Mouse (Mus musculus): ENCODE data around the gene Exosc1.
"Not testable (repeated sequence)": the region's sequence is repeated elsewhere in the genome, so short reads cannot be mapped to it uniquely, and the experiment has no call there.

Gene Exosc1

GRCm38 (mm10) chr19:41933179-41934086 lies at the start of gene Exosc1, which contains the start of gene Zdhhc16:
Gene Exosc1 (minus strand): TSS chr19:41933423.
Gene Zdhhc16 (plus strand): TSS chr19:41933480.
- DNase-seq (ENCODE audit: low spot score): peak; percentile 99

DNA sequence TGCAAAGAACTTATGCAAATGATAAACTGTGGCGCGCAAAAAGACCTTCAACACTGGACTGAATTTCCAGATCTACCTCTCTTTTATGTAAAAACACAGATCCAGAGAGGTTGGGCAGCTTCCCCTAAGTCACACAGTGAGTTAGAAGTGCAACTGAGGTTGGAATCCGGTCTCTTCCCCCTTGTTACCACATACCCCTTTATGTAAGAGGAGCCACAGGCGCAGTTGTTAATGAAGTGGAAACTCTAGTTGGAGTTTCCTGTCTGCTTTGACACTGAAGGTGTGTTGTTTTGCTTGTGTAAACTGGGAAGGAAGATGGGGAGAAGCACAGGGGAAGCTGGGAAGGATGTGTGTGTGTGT lies 49.5 kb upstream of the Exosc1 start:
- DNase-seq (ENCODE audit: low spot score): peak; percentile 48

- peak; percentile 54 for DNase-seq (ENCODE audit: low spot score)
Observed at GRCm38 (mm10) chr19:41981931-41982790, 48.9 kb upstream of the Exosc1 start.

- no peak for DNase-seq (ENCODE audit: low spot score)
Observed at GRCm38 (mm10) chr19:41981595-41981927, 48.3 kb upstream of the Exosc1 start, which contains the start of gene Ubtd1. Gene Ubtd1 (plus strand): TSS chr19:41981763.

DNA sequence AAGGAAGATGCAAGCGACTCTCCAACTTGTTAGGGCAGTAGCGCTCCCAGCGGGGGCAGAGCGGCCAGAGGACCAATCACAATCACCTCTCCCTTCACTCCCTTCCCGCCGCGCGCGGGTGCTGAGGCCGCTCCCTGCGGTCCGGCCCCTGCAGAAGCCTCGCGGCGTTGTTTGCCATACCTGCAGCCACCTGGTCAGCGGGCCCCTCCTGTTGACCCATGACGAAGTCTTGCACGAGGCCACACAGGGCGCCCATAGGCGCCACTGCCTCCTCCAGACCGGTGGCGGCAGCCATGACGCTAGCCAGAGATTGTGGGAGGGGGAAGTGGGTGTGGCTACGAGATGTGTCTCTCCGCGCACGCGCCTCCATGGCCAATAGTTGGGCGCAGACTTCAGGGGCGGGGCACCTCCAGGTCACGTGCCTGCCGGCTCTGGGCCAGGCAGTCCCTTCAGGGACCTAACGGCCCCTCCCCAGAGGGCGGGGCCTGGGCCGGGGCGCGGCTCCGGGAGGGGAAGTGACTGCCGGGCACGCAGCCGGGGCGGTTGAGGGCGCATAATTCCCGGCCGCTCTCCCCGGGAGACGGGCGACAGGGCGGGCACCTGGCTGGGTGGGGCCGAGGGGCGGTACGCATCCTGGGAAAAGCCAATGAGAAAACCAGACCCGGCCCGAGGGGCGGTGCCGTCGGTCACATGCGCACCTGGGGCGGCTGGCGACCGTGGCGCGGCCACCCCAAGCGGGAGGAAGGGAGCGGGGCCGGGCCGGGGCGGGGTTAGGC lies 47.8 kb upstream of the Exosc1 start, which contains the start of gene Mms19:
TSS of gene Mms19 (minus strand) at position 339 of the 776 bp plus-strand sequence.
- DNase-seq (ENCODE audit: low spot score): peak; percentile 100

GRCm38 (mm10) chr19:41980422-41980818 lies 47.2 kb upstream of the Exosc1 start:
- peak; percentile 74 for DNase-seq (ENCODE audit: low spot score)

DNA sequence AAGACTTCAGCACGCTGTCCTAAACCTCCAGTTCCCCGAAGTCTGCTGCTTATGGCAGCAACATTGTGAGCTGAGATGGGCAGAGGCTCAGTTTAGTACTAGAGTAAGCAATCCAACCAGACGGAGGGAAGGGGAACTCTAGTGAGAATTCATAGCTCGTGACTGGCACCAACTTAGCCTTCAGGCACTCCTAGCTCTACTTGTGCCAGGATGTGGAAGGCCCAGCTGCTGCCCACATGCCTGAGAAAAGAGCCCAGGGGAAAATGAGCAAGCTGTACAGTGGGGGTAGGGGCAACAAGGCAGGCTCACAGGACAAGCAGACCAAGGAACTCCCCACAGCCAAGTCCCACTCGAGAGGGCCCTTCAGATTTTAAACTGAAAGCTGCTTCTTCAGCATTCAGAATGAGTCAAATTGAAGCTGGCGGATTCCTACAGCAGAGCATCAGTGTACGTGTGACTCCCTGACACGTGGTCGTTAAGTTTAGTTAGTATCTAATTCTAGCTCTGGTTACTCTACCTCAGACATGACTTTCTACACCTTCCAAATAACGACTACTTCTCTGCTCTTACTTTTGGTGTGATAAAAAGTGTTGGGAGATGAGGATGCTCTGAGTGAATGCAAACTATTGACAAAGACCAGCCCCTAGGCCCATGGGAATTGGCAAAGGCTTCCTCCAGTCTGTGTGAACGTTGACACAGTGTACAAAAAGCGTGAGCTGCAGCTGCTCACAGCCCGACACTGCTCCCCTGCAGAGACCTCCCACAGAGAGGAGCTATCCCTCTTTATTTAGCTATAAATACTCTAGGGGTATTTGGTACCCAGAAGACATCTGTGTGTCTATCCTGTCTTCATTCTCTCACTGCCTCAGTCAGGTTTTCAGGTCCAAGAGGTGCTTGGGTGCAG lies 40.9 kb upstream of the Exosc1 start:
- no peak for DNase-seq (ENCODE audit: low spot score)

- DNase-seq (ENCODE audit: low spot score): no peak
Observed at GRCm38 (mm10) chr19:41969618-41970017, 36.4 kb upstream of the Exosc1 start.

GRCm38 (mm10) chr19:41953574-41953973 lies 20.4 kb upstream of the Exosc1 start:
- DNase-seq (ENCODE audit: low spot score): no peak

- DNase-seq (ENCODE audit: low spot score): no peak
Observed at GRCm38 (mm10) chr19:41952287-41952686, 19.1 kb upstream of the Exosc1 start.

- no peak for DNase-seq (ENCODE audit: low spot score)
Observed at GRCm38 (mm10) chr19:41943841-41944240, 10.6 kb upstream of the Exosc1 start.

DNA sequence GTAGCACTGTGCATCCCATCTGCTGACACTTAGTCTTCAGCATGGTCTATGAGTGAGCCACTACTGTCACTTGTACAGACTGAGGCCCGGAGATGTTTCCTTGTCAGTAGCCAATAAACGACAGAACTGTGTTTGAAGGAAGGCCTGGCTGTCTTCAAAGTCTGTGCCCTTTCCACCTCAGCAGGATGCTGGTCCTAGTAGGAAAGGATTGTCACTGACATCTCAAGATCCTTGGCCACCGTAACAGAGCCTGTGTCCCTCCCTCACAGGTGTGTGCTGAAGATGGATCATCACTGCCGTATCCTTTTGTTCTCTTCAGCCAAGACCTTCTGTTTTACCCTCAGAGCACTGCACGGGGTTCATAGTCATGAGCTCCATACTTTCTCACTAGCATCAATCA lies 5.3 kb upstream of the Exosc1 start:
- DNase-seq (ENCODE audit: low spot score): no peak

DNA sequence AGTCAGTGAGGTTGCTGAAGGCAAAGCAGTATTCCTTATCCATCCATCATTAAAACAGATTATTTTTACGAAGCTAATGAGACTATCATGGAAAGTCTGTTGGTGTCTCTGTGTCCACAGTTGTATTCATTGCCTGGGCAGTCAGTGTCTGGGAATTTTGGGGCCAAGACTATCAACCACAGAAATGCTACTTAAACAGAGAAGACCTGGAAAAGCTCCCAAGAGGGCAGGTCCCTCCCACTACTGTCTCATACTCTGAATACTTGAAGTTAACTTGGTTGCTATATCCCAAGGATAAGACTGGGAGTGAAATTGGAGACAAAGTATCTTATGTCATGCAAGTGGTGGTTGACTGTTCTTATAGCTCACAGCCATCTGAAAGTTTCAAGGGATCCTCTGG lies 2.7 kb upstream of the Exosc1 start:
- no peak for DNase-seq (ENCODE audit: low spot score)

- no peak for DNase-seq (ENCODE audit: low spot score)
Observed at GRCm38 (mm10) chr19:41934124-41934523, 901 bp upstream of the Exosc1 start.

DNA sequence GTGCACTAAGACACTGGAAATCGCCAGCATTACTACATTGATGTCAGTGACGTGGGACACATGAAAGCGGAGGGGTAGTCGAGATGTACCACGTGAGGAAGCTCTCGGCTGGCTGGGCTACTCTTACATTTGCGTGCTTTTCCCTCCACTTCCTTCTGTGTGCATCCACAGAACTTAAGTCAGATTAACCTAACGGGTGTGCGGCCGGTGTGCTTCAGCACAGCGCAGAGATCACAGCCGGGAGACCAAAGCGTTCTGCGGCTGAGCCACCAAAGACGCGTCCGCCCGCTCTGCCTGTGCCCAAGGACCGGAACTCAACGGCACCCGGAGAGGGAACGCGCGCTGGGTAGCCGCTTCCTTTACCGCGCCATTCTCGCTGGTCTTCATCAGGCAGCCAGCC lies 537 bp downstream of the Exosc1 start:
- DNase-seq (ENCODE audit: low spot score): peak; percentile 20

DNA sequence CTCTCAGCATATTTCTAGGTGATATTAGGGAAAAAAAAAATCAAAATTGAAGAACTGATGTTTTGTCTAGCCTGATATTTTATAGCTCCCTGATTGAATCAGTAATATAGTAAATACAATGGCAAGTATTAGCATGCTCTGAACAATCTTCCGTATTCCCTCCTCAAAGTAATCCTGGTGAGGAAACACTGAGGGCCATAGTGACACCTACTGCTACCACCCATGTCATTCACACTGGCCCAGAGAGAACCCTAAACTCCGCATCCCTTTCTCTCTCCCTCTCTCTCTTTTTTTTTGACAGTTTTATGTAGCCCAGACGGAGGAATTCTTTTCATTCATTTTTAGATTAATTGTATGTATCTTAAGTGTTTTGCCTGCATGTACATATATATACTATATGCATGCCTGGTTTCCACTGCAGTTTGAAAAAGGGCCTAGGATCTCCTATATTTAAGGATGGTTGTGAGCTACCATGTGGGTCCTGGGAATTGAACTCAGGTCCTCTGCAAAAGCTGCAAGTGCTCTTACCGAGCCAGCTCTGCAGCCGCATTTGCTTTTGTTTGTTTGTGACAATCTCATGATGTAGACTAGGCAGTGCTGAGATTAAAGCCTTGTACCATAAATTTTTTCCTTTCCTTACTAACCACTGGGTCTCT lies 12.7 kb downstream of the Exosc1 start:
- DNase-seq (ENCODE audit: low spot score): no peak

GRCm38 (mm10) chr19:41919471-41919870 lies 13.8 kb downstream of the Exosc1 start:
- DNase-seq (ENCODE audit: low spot score): no peak

- no peak for DNase-seq (ENCODE audit: low spot score)
Observed at GRCm38 (mm10) chr19:41916853-41917252, 16.4 kb downstream of the Exosc1 start.

- no peak for DNase-seq (ENCODE audit: low spot score)
Observed at GRCm38 (mm10) chr19:41915294-41915693, 17.9 kb downstream of the Exosc1 start.

GRCm38 (mm10) chr19:41914592-41914882 lies 18.7 kb downstream of the Exosc1 start:
- not testable (repeated sequence) for DNase-seq (ENCODE audit: low spot score)

Data from embryo, embryonic 10.5 days (tissue).